Mouse (Mus musculus): ENCODE results near the gene Snx5. TPM values are rescaled to one million over a fixed set of nuclear protein-coding genes. Genes with fewer than 3 reads are reported as not detected.

Gene Snx5
- polyA plus RNA-seq (2015; fragmentation: Nextera tagmentation; extraction: Ambion mirVana) = 74.5 and 78.6 TPM in 2 replicates

- peak within 1 kb of the TSS; percentile 74 for H3K4me2 ChIP-seq
- H3K27ac ChIP-seq = peak within 1 kb of the TSS; percentile 88
- H3K4me3 ChIP-seq = peak within 1 kb of the TSS; percentile 91
- H3K9me3 ChIP-seq (replicated peaks) = no peaks in the 10 kb centered on the region
- WGBS = under 1% methylated on average over 81 of the region's 93 CpGs
- no peaks in the 10 kb centered on the region; the same call in 1 of the 2 replicates for H3K36me3 ChIP-seq (ENCODE audit: poor library complexity, severe bottlenecking)
- peaks cover 40% of the 10 kb centered on the region for H3K4me1 ChIP-seq
- peak within 1 kb of the TSS; percentile 98 for H3K9ac ChIP-seq
- ATAC-seq = peak; percentile 98
- H3K27me3 ChIP-seq = no peaks in the 10 kb centered on the region
Observed at GRCm38 (mm10) chr2:144270507-144271420, at the start of gene Snx5, which contains the start of gene Mgme1. Gene Snx5, minus strand, starts transcription at chr2:144270906. Gene Mgme1, plus strand, starts transcription at chr2:144270663.

- Histone ChIP-seq H3K4me2 (no peak overlapping the region), H3K36me3 (ENCODE audit: poor library complexity, severe bottlenecking) (no peaks in the 10 kb centered on the region), H3K9me3 (replicated peaks) (no peaks in the 10 kb centered on the region), H3K9ac (no peak overlapping the region), H3K4me1 (no peaks in the 10 kb centered on the region), H3K27ac (no peak overlapping the region), H3K27me3 (no peaks in the 10 kb centered on the region), H3K4me3 (no peak overlapping the region)
- no peak for ATAC-seq
- WGBS = 91% methylated on average over 2 of the region's 2 CpGs
Observed at GRCm38 (mm10) chr2:144311372-144311771, 40.7 kb upstream of the Snx5 start.

GRCm38 (mm10) chr2:144310273-144310672 lies 39.6 kb upstream of the Snx5 start:
- H3K9me3 ChIP-seq (replicated peaks) = no peaks in the 10 kb centered on the region
- H3K9ac ChIP-seq = no peak overlapping the region
- H3K4me2 ChIP-seq = no peak overlapping the region
- H3K4me1 ChIP-seq = no peaks in the 10 kb centered on the region
- no peaks in the 10 kb centered on the region for H3K27me3 ChIP-seq
- no peak for ATAC-seq
- H3K27ac ChIP-seq = no peak overlapping the region
- no peak overlapping the region for H3K4me3 ChIP-seq
- WGBS = 15% methylated on average over 5 of the region's 5 CpGs
- H3K36me3 ChIP-seq (ENCODE audit: poor library complexity, severe bottlenecking) = no peaks in the 10 kb centered on the region

GRCm38 (mm10) chr2:144308561-144308960 lies 37.9 kb upstream of the Snx5 start:
- no peak overlapping the region for H3K4me2 ChIP-seq
- no peaks in the 10 kb centered on the region for H3K9me3 ChIP-seq (replicated peaks)
- no peak for ATAC-seq
- H3K27ac ChIP-seq = no peak overlapping the region
- H3K36me3 ChIP-seq (ENCODE audit: poor library complexity, severe bottlenecking) = no peaks in the 10 kb centered on the region
- H3K27me3 ChIP-seq = no peaks in the 10 kb centered on the region
- no peak overlapping the region for H3K4me3 ChIP-seq
- 57% methylated on average over 8 of the region's 8 CpGs for WGBS
- H3K9ac ChIP-seq = no peak overlapping the region
- H3K4me1 ChIP-seq = no peaks in the 10 kb centered on the region

- Histone ChIP-seq H3K27me3 (no peaks in the 10 kb centered on the region), H3K27ac (no peak overlapping the region), H3K4me3 (no peak overlapping the region), H3K9ac (no peak overlapping the region), H3K9me3 (replicated peaks) (no peaks in the 10 kb centered on the region), H3K4me1 (no peaks in the 10 kb centered on the region), H3K4me2 (no peak overlapping the region), H3K36me3 (ENCODE audit: poor library complexity, severe bottlenecking) (no peaks in the 10 kb centered on the region)
- WGBS = 76% methylated on average over 18 of the region's 18 CpGs
- ATAC-seq = no peak
Observed at GRCm38 (mm10) chr2:144305721-144306294, 35.1 kb upstream of the Snx5 start.

GRCm38 (mm10) chr2:144301101-144301500 lies 30.4 kb upstream of the Snx5 start:
- WGBS = over 99% methylated on average over 11 of the region's 11 CpGs
- no peak for ATAC-seq
- no peak overlapping the region for H3K27ac ChIP-seq

GRCm38 (mm10) chr2:144299749-144300669 lies 29.3 kb upstream of the Snx5 start:
- H3K36me3 ChIP-seq (ENCODE audit: poor library complexity, severe bottlenecking) = no peaks in the 10 kb centered on the region
- H3K4me2 ChIP-seq = no peak overlapping the region
- H3K27ac ChIP-seq = no peak overlapping the region
- H3K4me3 ChIP-seq = no peak overlapping the region
- WGBS = 79% methylated on average over 9 of the region's 9 CpGs
- no peak for ATAC-seq
- no peaks in the 10 kb centered on the region for H3K4me1 ChIP-seq
- H3K9ac ChIP-seq = no peak overlapping the region
- no peaks in the 10 kb centered on the region for H3K27me3 ChIP-seq
- no peaks in the 10 kb centered on the region for H3K9me3 ChIP-seq (replicated peaks)

More at GRCm38 (mm10) chr2:144301101-144301500, 30.4 kb upstream of the Snx5 start:
- Histone ChIP-seq H3K9me3 (replicated peaks) (no peaks in the 10 kb centered on the region), H3K27me3 (no peaks in the 10 kb centered on the region), H3K36me3 (ENCODE audit: poor library complexity, severe bottlenecking) (no peaks in the 10 kb centered on the region), H3K4me2 (no peak overlapping the region), H3K9ac (no peak overlapping the region), H3K4me1 (no peaks in the 10 kb centered on the region), H3K4me3 (no peak overlapping the region)

GRCm38 (mm10) chr2:144295145-144295735 lies 24.5 kb upstream of the Snx5 start:
- WGBS = 59% methylated on average over 9 of the region's 9 CpGs
- Histone ChIP-seq H3K4me1 (no peaks in the 10 kb centered on the region), H3K4me2 (no peak overlapping the region), H3K9me3 (replicated peaks) (no peaks in the 10 kb centered on the region), H3K4me3 (no peak overlapping the region), H3K36me3 (ENCODE audit: poor library complexity, severe bottlenecking) (no peaks in the 10 kb centered on the region), H3K27ac (no peak overlapping the region), H3K9ac (no peak overlapping the region), H3K27me3 (no peaks in the 10 kb centered on the region)
- ATAC-seq = no peak

GRCm38 (mm10) chr2:144291600-144292305 lies 21.0 kb upstream of the Snx5 start:
- Histone ChIP-seq H3K9me3 (replicated peaks) (no peaks in the 10 kb centered on the region), H3K27ac (no peak overlapping the region), H3K9ac (no peak overlapping the region), H3K36me3 (ENCODE audit: poor library complexity, severe bottlenecking) (no peaks in the 10 kb centered on the region), H3K4me1 (no peaks in the 10 kb centered on the region), H3K27me3 (no peaks in the 10 kb centered on the region; the same call in 1 of the 2 replicates), H3K4me3 (no peak overlapping the region), H3K4me2 (no peak overlapping the region)
- ATAC-seq = no peak
- WGBS = 83% methylated on average over 11 of the region's 11 CpGs

- H3K9ac ChIP-seq = no peak overlapping the region
- H3K27me3 ChIP-seq = no peaks in the 10 kb centered on the region; the same call in 1 of the 2 replicates
- 91% methylated on average over 7 of the region's 7 CpGs for WGBS
- no peak overlapping the region for H3K4me3 ChIP-seq
- H3K36me3 ChIP-seq (ENCODE audit: poor library complexity, severe bottlenecking) = no peaks in the 10 kb centered on the region
- no peak for ATAC-seq
- no peaks in the 10 kb centered on the region for H3K4me1 ChIP-seq
- no peak overlapping the region for H3K27ac ChIP-seq
- no peaks in the 10 kb centered on the region for H3K9me3 ChIP-seq (replicated peaks)
- H3K4me2 ChIP-seq = no peak overlapping the region
Observed at GRCm38 (mm10) chr2:144290321-144290720, 19.6 kb upstream of the Snx5 start.

GRCm38 (mm10) chr2:144281417-144281816 lies 10.7 kb upstream of the Snx5 start:
- Histone ChIP-seq H3K9me3 (replicated peaks) (no peaks in the 10 kb centered on the region), H3K36me3 (ENCODE audit: poor library complexity, severe bottlenecking) (peaks cover 14% of the 10 kb centered on the region), H3K4me3 (no peak overlapping the region), H3K27me3 (no peaks in the 10 kb centered on the region), H3K4me2 (no peak overlapping the region), H3K9ac (no peak overlapping the region), H3K4me1 (peaks cover 6% of the 10 kb centered on the region; the same call in 1 of the 2 replicates), H3K27ac (no peak overlapping the region)
- no peak for ATAC-seq
- 66% methylated on average over 3 of the region's 3 CpGs for WGBS

Measured in forebrain, embryonic 13.5 days (tissue).